Mouse (Mus musculus): Measurements from ENCODE around the gene Nr1h4. TPM values are rescaled to one million over a fixed set of nuclear protein-coding genes. Genes with fewer than 3 reads are reported as not detected.

Nr1h4 gene
- total and polyA plus RNA-seq, 2 experiments = 58.4 to 168 TPM

DNA sequence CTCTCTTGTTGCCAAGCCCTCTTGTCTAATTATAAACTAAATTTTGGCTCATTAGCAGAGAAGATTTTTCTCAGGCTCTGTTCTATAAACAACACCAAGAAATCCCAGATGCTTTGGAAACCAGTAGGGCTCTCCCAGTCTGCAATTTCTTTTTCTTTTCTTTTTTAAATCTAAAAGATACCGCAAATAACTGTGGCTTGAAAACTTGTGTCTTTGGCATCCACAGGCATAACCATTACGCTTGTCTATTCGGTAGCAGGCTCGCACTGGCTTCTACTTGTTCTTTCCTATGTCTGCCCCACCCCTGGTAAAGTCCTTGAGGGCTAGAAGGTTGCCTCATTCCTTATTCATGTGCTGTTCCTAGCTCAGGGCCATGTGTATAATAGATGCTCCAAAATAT, 18.3 kb upstream of the Nr1h4 start:
- Histone ChIP-seq H3K4me3 (ENCODE audit: insufficient read depth, low read depth, low read length) (no peak overlapping the region), H3K27me3 (ENCODE audit: control insufficient read depth, insufficient read depth, low read length) (no peaks in the 10 kb centered on the region), H3K79me2 (ENCODE audit: control insufficient read depth, insufficient read depth, low read length) (no peaks in the 10 kb centered on the region), H3K36me3 (ENCODE audit: control insufficient read depth, insufficient read depth, low read length) (no peaks in the 10 kb centered on the region), H3K4me1 (ENCODE audit: control insufficient read depth, insufficient read depth, low read length) (peaks cover 5% of the 10 kb centered on the region), H3K27ac (replicated peaks; ENCODE audit: insufficient read depth, low read depth, low read length) (no peak overlapping the region), H3K9ac (ENCODE audit: low read depth, low read length) (no peak overlapping the region)
- WGBS = 87% methylated on average over 4 of the region's 4 CpGs
- DNase-seq (ENCODE audit: extremely low read depth, low read depth, low spot score) = no peak
- TF ChIP-seq CTCF (IDR thresholded peaks at IDR 0.05; ENCODE audit: low read depth, low read length) = no peak
- TF ChIP-seq POLR2A (IDR thresholded peaks at IDR 0.05; ENCODE audit: extremely low read depth, insufficient read depth, low read length) = no peak

DNA sequence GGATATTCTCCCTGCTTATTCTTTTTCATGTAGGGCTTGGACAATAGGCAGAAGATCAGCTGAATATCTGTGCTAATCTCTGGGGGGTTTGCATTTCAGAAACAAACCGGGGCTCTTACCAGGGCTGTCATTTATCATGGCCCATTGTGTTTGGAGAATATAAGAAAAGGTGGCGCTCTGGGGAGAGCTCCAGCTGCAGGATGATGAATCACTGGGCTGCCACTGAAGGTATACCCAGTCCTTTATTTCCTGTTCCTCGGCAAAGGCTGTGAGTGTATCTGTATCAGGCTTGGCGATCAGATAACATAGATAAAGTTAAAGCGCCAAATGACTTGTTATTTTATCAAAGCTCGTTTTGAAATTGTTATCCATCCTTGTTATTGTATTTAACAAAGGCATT, 14.6 kb upstream of the Nr1h4 start:
- 63% methylated on average over 6 of the region's 6 CpGs for WGBS
- peaks cover 3% of the 10 kb centered on the region; the same call in 1 of the 2 replicates for H3K4me1 ChIP-seq (ENCODE audit: control insufficient read depth, insufficient read depth, low read length)
- TF ChIP-seq CTCF (IDR thresholded peaks at IDR 0.05; ENCODE audit: low read depth, low read length) (no peak), POLR2A (IDR thresholded peaks at IDR 0.05; ENCODE audit: extremely low read depth, insufficient read depth, low read length) (no peak)

DNA sequence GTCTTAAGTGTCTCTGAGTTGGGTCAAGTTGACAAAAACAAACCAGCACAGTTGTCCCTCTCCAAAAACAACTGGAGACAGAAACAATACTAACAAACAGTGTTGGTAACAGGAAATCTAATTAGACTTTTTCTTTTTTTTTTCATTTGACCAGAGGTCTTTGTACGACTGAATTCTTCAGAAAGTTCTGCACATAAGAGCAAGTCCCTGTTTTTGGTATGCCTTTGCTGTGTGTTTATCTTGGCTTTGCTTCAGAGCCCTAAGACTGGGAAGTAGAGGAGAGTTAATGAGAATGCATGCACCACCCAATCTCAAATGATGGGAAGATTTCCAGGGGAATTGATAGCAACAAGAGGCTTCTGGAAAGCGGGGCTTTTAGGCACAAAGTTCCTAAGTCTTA, 13.6 kb upstream of the Nr1h4 start:
- H3K27me3 ChIP-seq (ENCODE audit: control insufficient read depth, insufficient read depth, low read length) = no peaks in the 10 kb centered on the region
- H3K36me3 ChIP-seq (ENCODE audit: control insufficient read depth, insufficient read depth, low read length) = no peaks in the 10 kb centered on the region
- H3K27ac ChIP-seq (replicated peaks; ENCODE audit: insufficient read depth, low read depth, low read length) = peak overlapping the region; percentile 63
- H3K79me2 ChIP-seq (ENCODE audit: control insufficient read depth, insufficient read depth, low read length) = no peaks in the 10 kb centered on the region
- H3K9ac ChIP-seq (ENCODE audit: low read depth, low read length) = no peak overlapping the region
- H3K4me3 ChIP-seq (ENCODE audit: insufficient read depth, low read depth, low read length) = no peak overlapping the region
- H3K4me1 ChIP-seq (ENCODE audit: control insufficient read depth, insufficient read depth, low read length) = no peaks in the 10 kb centered on the region; the same call in 1 of the 2 replicates
- no peak for TF ChIP-seq CTCF (IDR thresholded peaks at IDR 0.05; ENCODE audit: low read depth, low read length)
- TF ChIP-seq POLR2A (IDR thresholded peaks at IDR 0.05; ENCODE audit: extremely low read depth, insufficient read depth, low read length) = no peak
- WGBS = 73% methylated on average over 2 of the region's 2 CpGs
- DNase-seq (ENCODE audit: extremely low read depth, low read depth, low spot score) = peak; percentile 51

More for the DNA sequence above, 14.6 kb upstream of the Nr1h4 start:
- no peak overlapping the region for H3K9ac ChIP-seq (ENCODE audit: low read depth, low read length)
- no peaks in the 10 kb centered on the region for H3K27me3 ChIP-seq (ENCODE audit: control insufficient read depth, insufficient read depth, low read length)
- H3K36me3 ChIP-seq (ENCODE audit: control insufficient read depth, insufficient read depth, low read length) = no peaks in the 10 kb centered on the region
- no peak for DNase-seq (ENCODE audit: extremely low read depth, low read depth, low spot score)
- no peaks in the 10 kb centered on the region for H3K79me2 ChIP-seq (ENCODE audit: control insufficient read depth, insufficient read depth, low read length)
- no peak overlapping the region for H3K27ac ChIP-seq (replicated peaks; ENCODE audit: insufficient read depth, low read depth, low read length)
- H3K4me3 ChIP-seq (ENCODE audit: insufficient read depth, low read depth, low read length) = no peak overlapping the region

DNA sequence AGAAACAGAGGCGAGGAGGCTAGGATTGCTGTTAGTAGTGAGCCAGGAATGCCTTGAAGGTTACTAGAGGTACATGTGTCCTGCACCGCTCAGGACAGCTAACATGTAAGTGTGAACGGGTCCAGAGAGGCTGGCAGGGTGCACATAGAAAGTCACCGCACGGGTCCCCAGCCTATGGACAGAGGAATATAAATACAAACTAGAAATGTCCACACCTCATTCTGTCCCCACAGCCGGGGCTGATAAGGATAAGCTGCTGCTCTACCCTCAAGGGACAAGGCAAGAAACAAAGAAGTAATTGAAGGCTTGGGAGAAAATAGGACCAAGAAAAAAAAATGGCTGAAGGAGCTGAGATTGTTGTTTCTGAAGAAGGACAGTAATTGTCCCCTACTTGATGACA, 10.5 kb upstream of the Nr1h4 start:
- TF ChIP-seq CTCF (IDR thresholded peaks at IDR 0.05; ENCODE audit: low read depth, low read length) (no peak), POLR2A (IDR thresholded peaks at IDR 0.05; ENCODE audit: extremely low read depth, insufficient read depth, low read length) (no peak)
- Histone ChIP-seq H3K4me3 (ENCODE audit: insufficient read depth, low read depth, low read length) (no peak overlapping the region), H3K36me3 (ENCODE audit: control insufficient read depth, insufficient read depth, low read length) (no peaks in the 10 kb centered on the region), H3K27ac (replicated peaks; ENCODE audit: insufficient read depth, low read depth, low read length) (no peak overlapping the region), H3K9ac (ENCODE audit: low read depth, low read length) (no peak overlapping the region), H3K27me3 (ENCODE audit: control insufficient read depth, insufficient read depth, low read length) (no peaks in the 10 kb centered on the region), H3K4me1 (ENCODE audit: control insufficient read depth, insufficient read depth, low read length) (no peaks in the 10 kb centered on the region; the same call in 1 of the 2 replicates), H3K79me2 (ENCODE audit: control insufficient read depth, insufficient read depth, low read length) (no peaks in the 10 kb centered on the region)
- no peak for DNase-seq (ENCODE audit: extremely low read depth, low read depth, low spot score)
- WGBS = 85% methylated on average over 6 of the region's 6 CpGs

DNA sequence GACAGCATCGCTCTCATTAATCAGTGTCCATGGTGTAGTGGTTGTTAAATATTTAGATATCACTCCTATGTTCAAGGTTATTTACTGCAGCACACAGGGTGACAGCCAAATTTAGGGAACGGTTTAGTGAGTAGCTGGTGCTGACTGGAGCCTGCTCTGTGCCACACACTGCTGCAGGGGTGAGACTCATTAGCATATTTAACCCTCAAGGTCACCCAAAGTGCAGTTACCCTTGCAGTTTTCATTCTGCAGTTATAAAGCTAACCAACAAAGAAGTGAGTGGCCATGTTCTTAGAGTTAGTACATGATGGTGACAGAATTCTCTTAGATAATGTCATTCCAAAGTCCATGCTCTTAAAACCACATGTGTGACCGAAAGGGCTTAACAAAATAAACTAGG, 8.9 kb upstream of the Nr1h4 start:
- no peaks in the 10 kb centered on the region for H3K36me3 ChIP-seq (ENCODE audit: control insufficient read depth, insufficient read depth, low read length)
- H3K27ac ChIP-seq (replicated peaks; ENCODE audit: insufficient read depth, low read depth, low read length) = no peak overlapping the region
- TF ChIP-seq CTCF (IDR thresholded peaks at IDR 0.05; ENCODE audit: low read depth, low read length) = no peak
- no peak for TF ChIP-seq POLR2A (IDR thresholded peaks at IDR 0.05; ENCODE audit: extremely low read depth, insufficient read depth, low read length)
- no peak overlapping the region for H3K4me3 ChIP-seq (ENCODE audit: insufficient read depth, low read depth, low read length)
- H3K4me1 ChIP-seq (ENCODE audit: control insufficient read depth, insufficient read depth, low read length) = no peaks in the 10 kb centered on the region; the same call in 1 of the 2 replicates
- H3K9ac ChIP-seq (ENCODE audit: low read depth, low read length) = no peak overlapping the region
- DNase-seq (ENCODE audit: extremely low read depth, low read depth, low spot score) = peak; percentile 60
- WGBS = 52% methylated on average over 3 of the region's 3 CpGs
- H3K79me2 ChIP-seq (ENCODE audit: control insufficient read depth, insufficient read depth, low read length) = no peaks in the 10 kb centered on the region
- no peaks in the 10 kb centered on the region for H3K27me3 ChIP-seq (ENCODE audit: control insufficient read depth, insufficient read depth, low read length)

DNA sequence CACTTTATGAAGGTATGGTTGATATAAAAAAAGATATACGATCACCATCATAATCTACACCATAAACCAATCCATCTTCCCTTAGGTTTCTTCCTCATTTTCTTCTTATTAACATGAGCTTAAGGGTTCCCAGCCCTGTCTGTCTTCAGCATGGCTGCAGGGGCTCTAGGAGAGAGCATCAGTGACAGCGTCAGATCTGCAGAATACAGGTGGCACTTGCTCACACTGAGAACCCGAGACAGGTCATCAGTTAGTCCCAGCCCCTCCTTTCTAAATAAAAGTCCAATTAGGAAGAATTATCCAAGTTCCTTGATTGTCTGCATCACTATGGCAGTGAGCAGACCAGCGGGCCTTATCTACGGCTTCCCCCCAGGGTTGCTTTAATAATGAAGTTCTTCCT, 934 bp downstream of the Nr1h4 start:
- Histone ChIP-seq H3K36me3 (ENCODE audit: control insufficient read depth, insufficient read depth, low read length) (peaks cover 11% of the 10 kb centered on the region), H3K4me1 (ENCODE audit: control insufficient read depth, insufficient read depth, low read length) (peaks cover 18% of the 10 kb centered on the region), H3K27me3 (ENCODE audit: control insufficient read depth, insufficient read depth, low read length) (no peaks in the 10 kb centered on the region), H3K9ac (ENCODE audit: low read depth, low read length) (peak overlapping the region; percentile 92), H3K79me2 (ENCODE audit: control insufficient read depth, insufficient read depth, low read length) (peaks cover 19% of the 10 kb centered on the region; the same call in 1 of the 2 replicates), H3K4me3 (ENCODE audit: insufficient read depth, low read depth, low read length) (peak overlapping the region; percentile 65), H3K27ac (replicated peaks; ENCODE audit: insufficient read depth, low read depth, low read length) (peak overlapping the region; percentile 95)
- DNase-seq (ENCODE audit: extremely low read depth, low read depth, low spot score) = peak; percentile 59
- TF ChIP-seq POLR2A (IDR thresholded peaks at IDR 0.05; ENCODE audit: extremely low read depth, insufficient read depth, low read length) (no peak), CTCF (IDR thresholded peaks at IDR 0.05; ENCODE audit: low read depth, low read length) (no peak)
- WGBS = 15% methylated on average over 5 of the region's 5 CpGs
